Mouse (Mus musculus) kidney, postnatal 10 days (tissue): ENCODE results near the gene Spns1.
"Not testable (repeated sequence)": the region's sequence is repeated elsewhere in the genome, so short reads cannot be mapped to it uniquely, and the experiment has no call there.

Experiments
- DNase-seq: peaks from one replicate; pipeline ENCODE4 v3.0.0; 2021; ENCODE audit warnings: mixed read lengths

Gene Spns1

DNA sequence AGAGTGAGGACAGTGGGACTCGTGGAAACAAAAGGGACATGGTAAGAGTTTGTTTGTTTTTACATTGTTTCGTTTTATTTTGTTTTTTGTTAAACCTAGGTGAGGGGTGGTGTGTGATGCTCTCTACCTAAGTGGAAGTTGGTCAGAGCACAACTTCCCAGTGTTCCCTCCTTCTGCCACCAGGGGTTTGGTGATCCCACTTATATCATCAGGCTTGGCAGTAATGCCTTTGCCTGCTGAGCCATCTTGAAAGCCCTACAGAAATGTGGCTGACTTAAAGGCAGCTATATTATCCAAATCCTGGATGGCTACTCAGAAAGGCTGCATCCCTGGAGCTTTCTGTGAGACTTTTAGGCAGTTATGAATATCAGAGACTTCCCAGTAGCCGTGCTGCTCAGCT lies 44.6 kb downstream of the Spns1 start:
- DNase-seq, result no peak

GRCm38 (mm10) chr7:126330693-126331092 lies 46.6 kb downstream of the Spns1 start:
- DNase-seq, result no peak

DNA sequence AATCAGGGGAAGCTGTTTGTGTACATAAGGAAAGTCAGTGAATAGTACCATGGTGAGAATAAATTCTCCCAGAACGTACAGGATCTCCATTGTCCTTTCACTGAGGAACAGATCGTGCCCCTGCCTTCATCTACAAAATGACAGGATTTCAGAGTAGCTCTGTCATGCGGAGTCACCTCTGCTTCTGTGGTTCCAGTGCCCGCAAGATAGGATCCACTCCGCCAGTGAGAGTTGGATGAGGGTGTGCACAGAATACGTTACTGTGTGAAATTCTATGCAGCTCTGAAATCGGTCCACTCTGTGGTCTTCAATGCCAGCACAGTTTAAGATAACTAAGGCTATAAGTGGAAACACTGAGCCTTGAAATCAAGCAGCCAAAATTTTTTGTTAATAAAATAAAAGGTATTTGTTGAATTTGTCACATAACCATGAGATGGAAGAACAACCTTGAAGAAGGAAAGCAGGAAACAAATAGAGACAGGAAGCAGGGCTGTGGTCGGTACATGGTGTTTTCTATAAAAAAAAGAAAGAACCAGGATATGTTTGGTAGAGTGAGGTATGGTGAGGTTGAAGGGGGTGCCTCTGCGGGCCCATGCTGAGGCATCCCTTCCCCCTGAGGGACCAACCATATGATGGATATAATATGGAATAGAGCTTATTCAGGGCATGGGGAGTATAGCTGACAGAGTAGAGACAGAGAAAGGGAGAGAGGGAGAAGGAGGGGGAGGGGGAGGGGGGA lies 47.2 kb downstream of the Spns1 start:
- no peak for DNase-seq

DNA sequence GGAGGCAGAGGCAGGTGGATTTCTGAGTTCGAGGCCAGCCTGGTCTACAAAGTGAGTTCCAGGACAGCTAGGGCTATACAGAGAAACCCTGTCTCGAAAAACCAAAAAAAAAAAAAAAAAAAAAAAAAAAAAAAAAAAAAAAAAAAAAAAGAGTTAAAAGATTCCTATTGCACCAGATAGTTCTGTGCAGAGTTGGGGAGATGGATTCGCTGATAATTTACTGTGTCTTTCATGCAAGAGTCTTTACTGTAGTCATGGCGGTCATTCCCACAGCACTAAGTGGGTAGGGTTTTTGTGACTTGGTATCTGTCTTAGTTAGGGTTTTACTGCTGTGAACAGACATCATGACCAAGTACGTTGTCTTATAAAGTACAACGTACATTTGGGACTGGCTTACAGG lies 48.4 kb downstream of the Spns1 start:
- not testable (repeated sequence) for DNase-seq

- not testable (repeated sequence) for DNase-seq
These were observed 51.5 kb downstream of the Spns1 start for GRCm38 (mm10) chr7:126325576-126326273.

DNA sequence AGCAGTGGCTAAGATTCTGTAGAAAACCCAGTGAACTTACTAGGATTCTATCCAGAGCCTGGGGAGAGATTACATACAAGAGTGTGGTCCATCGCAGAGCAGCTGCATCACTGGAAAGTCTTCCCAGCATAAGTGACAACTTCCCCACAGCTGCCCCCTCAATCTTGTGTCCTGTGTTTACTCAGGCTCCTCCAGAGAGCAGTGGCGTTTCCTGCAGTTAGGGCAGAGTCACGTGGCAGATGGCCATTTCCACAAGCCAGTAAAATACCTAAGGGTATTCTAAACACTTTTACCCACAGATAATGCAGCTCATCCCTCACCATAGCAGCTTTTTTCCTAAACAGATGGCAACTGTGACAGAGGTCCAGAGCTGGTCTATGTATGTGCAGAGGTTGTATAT lies 52.5 kb downstream of the Spns1 start:
- no peak for DNase-seq

GRCm38 (mm10) chr7:126323729-126324128 lies 53.5 kb downstream of the Spns1 start:
- DNase-seq, result peak; percentile 91
